Mouse (Mus musculus): ENCODE measurements at regions not wholly inside any gene's neighbourhood (a gene's known extent, or its start where the extent isn't known, plus 50 kb on each side); places are given as distances from the start of the nearest gene placed in this dataset.

DNA sequence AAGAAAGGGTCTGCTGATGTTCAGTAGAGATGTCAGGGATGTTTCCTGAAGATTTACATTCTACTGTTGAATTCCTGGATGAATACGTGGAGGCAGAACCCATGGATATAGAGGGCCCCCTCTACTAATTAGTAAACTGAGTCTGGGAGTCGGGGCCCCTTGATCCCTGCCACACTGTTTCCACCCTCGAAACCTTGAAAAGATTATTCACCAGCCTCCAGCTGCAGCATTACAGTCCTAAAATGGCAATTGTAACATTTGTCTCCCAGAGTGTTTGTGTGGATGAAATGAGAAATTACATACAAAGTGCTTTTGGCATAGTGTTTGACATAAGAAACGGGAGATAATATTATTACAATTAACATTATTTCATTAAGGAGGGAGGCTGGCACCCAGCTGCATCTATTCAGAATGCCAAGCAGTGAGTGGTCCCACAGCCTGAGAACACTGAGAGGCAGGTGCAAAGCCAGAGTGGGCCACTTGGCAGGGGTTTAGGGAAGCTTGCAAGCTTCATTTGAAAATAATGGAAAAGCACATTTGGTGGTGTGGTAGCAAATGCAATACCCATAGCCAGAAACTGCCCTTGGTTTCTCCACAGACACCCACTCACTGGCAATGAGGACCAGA lies 2490.9 kb upstream of the 5930422O12Rik start:
- ATAC-seq (ENCODE audit: low read depth): no peak
- Histone ChIP-seq H3K9me3 (ENCODE audit: control insufficient read depth, low read length) (no peaks in the 10 kb centered on the region), H3K9ac (replicated peaks; ENCODE audit: low read depth, low read length) (no peak overlapping the region), H3K27me3 (ENCODE audit: control insufficient read depth, insufficient read depth, low read length) (no peaks in the 10 kb centered on the region), H3K4me2 (ENCODE audit: low read depth, low read length) (no peak overlapping the region), H3K4me3 (ENCODE audit: low read depth, low read length) (no peak overlapping the region), H3K36me3 (ENCODE audit: control insufficient read depth, insufficient read depth, low read length) (no peaks in the 10 kb centered on the region), H3K4me1 (ENCODE audit: control insufficient read depth, insufficient read depth, low read length) (no peaks in the 10 kb centered on the region), H3K27ac (ENCODE audit: low read depth, low read length) (no peak overlapping the region)
- 80% methylated on average over 4 of the region's 4 CpGs for WGBS

DNA sequence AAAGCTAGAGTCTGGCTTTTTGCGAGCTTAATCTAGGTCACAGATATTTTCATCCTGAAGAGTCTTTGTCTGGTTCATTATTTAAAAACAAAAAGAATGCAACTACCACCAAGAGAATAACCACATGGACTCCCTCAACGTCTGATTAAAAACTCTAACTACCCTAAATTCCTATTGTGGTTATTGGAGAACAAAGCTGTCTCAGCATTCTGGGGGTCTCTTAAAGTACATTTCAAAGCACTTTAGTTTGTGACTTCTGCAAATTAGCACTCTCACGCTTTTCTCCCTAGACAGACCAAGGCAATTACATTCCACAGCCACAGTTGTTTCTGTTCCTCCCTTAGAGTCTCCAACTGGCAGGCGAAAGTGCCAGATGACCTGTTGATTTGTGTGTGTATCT lies 2487.6 kb upstream of the 5930422O12Rik start:
- Histone ChIP-seq H3K9ac (replicated peaks; ENCODE audit: low read depth, low read length) (no peak overlapping the region), H3K4me1 (ENCODE audit: control insufficient read depth, insufficient read depth, low read length) (no peaks in the 10 kb centered on the region), H3K36me3 (ENCODE audit: control insufficient read depth, insufficient read depth, low read length) (no peaks in the 10 kb centered on the region), H3K27ac (ENCODE audit: low read depth, low read length) (no peak overlapping the region), H3K4me2 (ENCODE audit: low read depth, low read length) (no peak overlapping the region), H3K27me3 (ENCODE audit: control insufficient read depth, insufficient read depth, low read length) (no peaks in the 10 kb centered on the region), H3K4me3 (ENCODE audit: low read depth, low read length) (no peak overlapping the region), H3K9me3 (ENCODE audit: control insufficient read depth, low read length) (no peaks in the 10 kb centered on the region)
- no peak for ATAC-seq (ENCODE audit: low read depth)
- WGBS: 18% methylated on average over 4 of the region's 4 CpGs

- H3K36me3 ChIP-seq (ENCODE audit: control insufficient read depth, insufficient read depth, low read length): no peaks in the 10 kb centered on the region
- H3K27ac ChIP-seq (ENCODE audit: low read depth, low read length): no peak overlapping the region
- H3K4me3 ChIP-seq (ENCODE audit: low read depth, low read length): no peak overlapping the region
- no peaks in the 10 kb centered on the region for H3K27me3 ChIP-seq (ENCODE audit: control insufficient read depth, insufficient read depth, low read length)
- no peak overlapping the region for H3K4me2 ChIP-seq (ENCODE audit: low read depth, low read length)
- H3K9me3 ChIP-seq (ENCODE audit: control insufficient read depth, low read length): no peaks in the 10 kb centered on the region
- H3K9ac ChIP-seq (replicated peaks; ENCODE audit: low read depth, low read length): no peak overlapping the region
- H3K4me1 ChIP-seq (ENCODE audit: control insufficient read depth, insufficient read depth, low read length): no peaks in the 10 kb centered on the region
- ATAC-seq (ENCODE audit: low read depth): no peak
- 87% methylated on average over 11 of the region's 11 CpGs for WGBS
Measured at GRCm38 (mm10) chr8:30941511-30942175, 2486.9 kb upstream of the 5930422O12Rik start.

DNA sequence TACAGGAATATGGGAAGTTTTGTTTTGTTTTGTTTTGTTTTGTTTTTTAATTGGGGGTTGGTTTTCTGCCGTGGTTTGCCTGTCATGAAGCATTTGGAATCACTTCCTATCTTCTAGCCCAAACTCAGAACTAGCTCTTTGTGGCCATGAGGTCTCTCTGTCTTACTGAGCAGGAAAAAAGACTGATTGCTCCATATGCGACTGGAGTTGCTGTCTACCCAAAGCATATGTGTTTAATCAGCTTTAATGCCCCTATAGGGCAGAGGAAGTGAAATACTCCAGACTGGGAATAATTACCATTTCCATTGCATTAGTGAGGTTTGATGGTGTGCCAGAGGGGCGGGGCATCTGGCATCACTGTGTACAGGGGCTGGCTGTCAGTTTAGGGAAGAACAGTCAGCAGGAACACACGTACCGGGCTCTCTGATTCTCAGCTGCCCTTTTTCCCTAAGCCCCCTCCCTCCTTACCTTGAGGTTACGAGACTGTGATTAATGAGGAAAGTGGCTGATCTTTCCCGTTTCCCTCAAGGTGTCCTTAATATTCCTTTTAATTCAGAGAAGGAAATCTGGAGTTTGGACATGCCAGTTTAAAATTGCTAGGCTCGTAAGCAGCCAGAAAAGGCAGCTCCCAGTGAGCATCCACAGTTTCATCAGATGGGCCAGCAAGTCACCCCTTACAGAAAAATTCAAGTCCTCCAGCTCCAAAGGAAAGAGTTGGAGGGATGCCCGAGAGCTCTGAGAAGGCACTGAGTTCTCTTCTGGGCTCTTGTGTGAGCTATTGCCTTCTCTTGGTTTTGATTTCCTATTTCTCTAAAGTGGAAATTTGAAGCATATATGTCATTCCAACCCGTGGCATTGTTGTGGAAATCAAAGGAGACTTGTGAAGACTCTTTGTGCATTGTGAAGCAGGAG lies 2482.1 kb upstream of the 5930422O12Rik start:
- Histone ChIP-seq H3K36me3 (ENCODE audit: control insufficient read depth, insufficient read depth, low read length) (no peaks in the 10 kb centered on the region), H3K4me1 (ENCODE audit: control insufficient read depth, insufficient read depth, low read length) (no peaks in the 10 kb centered on the region), H3K27me3 (ENCODE audit: control insufficient read depth, insufficient read depth, low read length) (no peaks in the 10 kb centered on the region), H3K4me3 (ENCODE audit: low read depth, low read length) (no peak overlapping the region), H3K27ac (ENCODE audit: low read depth, low read length) (no peak overlapping the region), H3K4me2 (ENCODE audit: low read depth, low read length) (no peak overlapping the region), H3K9me3 (ENCODE audit: control insufficient read depth, low read length) (no peaks in the 10 kb centered on the region), H3K9ac (replicated peaks; ENCODE audit: low read depth, low read length) (no peak overlapping the region)
- ATAC-seq (ENCODE audit: low read depth): peak; percentile 76
- WGBS: 72% methylated on average over 10 of the region's 10 CpGs

DNA sequence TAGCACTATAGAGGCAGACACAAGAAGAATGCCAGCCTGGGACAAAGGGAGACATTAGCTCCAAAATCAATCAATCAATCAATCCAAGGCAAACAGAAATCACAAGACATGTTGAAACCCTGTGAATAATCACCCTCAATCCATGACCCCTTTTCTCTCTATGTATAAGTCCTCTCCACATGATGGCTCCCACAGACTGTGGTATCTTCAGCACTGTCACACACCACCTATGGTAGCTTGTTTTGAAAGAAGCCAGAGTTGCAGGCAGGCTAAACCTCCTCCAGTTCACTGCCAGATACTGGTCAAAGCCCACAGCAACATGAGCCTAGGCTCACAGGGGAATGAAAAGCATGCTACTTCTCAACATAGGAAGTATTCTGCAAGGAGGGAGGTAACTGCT lies 2475.7 kb upstream of the 5930422O12Rik start:
- H3K4me2 ChIP-seq (ENCODE audit: low read depth, low read length): no peak overlapping the region
- no peaks in the 10 kb centered on the region for H3K4me1 ChIP-seq (ENCODE audit: control insufficient read depth, insufficient read depth, low read length)
- H3K9ac ChIP-seq (replicated peaks; ENCODE audit: low read depth, low read length): no peak overlapping the region
- no peaks in the 10 kb centered on the region for H3K36me3 ChIP-seq (ENCODE audit: control insufficient read depth, insufficient read depth, low read length)
- no peak overlapping the region for H3K4me3 ChIP-seq (ENCODE audit: low read depth, low read length)
- no peak for ATAC-seq (ENCODE audit: low read depth)
- no peak overlapping the region for H3K27ac ChIP-seq (ENCODE audit: low read depth, low read length)
- H3K27me3 ChIP-seq (ENCODE audit: control insufficient read depth, insufficient read depth, low read length): no peaks in the 10 kb centered on the region
- no peaks in the 10 kb centered on the region for H3K9me3 ChIP-seq (ENCODE audit: control insufficient read depth, low read length)

DNA sequence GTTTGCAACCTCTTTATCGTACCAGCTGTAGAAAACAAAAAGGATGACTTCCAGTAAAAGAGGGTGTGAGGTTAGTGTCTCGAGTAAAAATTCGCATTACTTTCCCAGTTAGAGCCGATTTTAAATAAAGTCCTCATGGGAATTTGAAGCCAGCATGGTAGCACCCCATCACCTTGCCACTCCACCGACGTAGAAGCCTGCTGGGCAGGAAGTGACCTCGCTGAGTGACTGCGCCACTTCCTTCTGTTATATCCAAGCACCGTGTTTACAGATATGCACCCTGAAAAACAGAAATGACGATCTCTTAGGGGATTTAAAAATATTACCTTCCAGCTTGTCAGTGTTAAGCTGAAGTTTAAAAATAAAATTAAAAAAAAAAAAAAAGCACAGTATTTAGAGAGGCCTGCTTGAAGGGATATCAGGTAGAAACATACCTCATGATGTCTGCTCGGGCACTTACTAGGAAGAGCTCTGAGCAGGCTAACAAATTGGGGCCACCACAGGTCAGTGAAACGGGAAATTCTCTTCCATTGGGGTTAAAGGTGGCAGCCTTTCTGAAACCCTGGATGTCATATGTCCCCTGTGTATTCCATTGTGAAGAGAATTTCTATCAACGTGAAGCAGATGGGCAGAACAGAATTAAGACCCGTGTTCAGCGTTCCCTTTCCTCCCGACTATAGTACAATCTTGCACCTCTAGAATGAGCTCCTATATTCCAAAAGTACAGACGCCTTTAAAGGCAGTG lies 2468.9 kb upstream of the 5930422O12Rik start:
- Histone ChIP-seq H3K27ac (ENCODE audit: low read depth, low read length) (no peak overlapping the region), H3K27me3 (ENCODE audit: control insufficient read depth, insufficient read depth, low read length) (no peaks in the 10 kb centered on the region), H3K4me3 (ENCODE audit: low read depth, low read length) (no peak overlapping the region), H3K9me3 (ENCODE audit: control insufficient read depth, low read length) (no peaks in the 10 kb centered on the region), H3K4me1 (ENCODE audit: control insufficient read depth, insufficient read depth, low read length) (peaks cover 7% of the 10 kb centered on the region; the same call in 1 of the 2 replicates), H3K36me3 (ENCODE audit: control insufficient read depth, insufficient read depth, low read length) (no peaks in the 10 kb centered on the region), H3K4me2 (ENCODE audit: low read depth, low read length) (peak overlapping the region; percentile 31; the same call in 1 of the 2 replicates), H3K9ac (replicated peaks; ENCODE audit: low read depth, low read length) (0 out of 2 replicates have a peak overlapping the region, but pooled peaks have one; percentile 16)
- 52% methylated on average over 17 of the region's 17 CpGs for WGBS
- no peak for ATAC-seq (ENCODE audit: low read depth)

DNA sequence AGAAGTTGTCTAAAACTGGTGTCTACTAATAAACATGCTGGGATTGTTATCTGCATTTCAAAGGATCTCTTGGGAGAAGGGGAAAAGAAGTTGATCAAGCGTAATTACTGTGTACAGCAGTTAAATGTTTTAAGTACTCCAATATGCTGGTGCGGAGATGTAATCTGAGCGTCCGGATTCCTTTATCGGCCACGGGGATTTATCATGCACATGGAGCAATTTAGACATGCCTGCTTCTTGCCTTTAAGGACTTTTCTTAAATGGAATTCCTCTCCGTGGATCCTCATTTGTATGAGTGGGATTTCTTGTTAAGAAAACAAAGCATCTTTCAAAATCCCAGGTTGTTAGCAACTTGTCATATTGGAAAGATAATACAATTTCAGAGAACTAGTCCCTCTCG lies 2468.0 kb upstream of the 5930422O12Rik start:
- H3K4me1 ChIP-seq (ENCODE audit: control insufficient read depth, insufficient read depth, low read length): peaks cover 7% of the 10 kb centered on the region; the same call in 1 of the 2 replicates
- no peak overlapping the region for H3K27ac ChIP-seq (ENCODE audit: low read depth, low read length)
- H3K4me3 ChIP-seq (ENCODE audit: low read depth, low read length): no peak overlapping the region
- H3K9ac ChIP-seq (replicated peaks; ENCODE audit: low read depth, low read length): no peak overlapping the region
- no peaks in the 10 kb centered on the region for H3K27me3 ChIP-seq (ENCODE audit: control insufficient read depth, insufficient read depth, low read length)
- no peak overlapping the region for H3K4me2 ChIP-seq (ENCODE audit: low read depth, low read length)
- ATAC-seq (ENCODE audit: low read depth): no peak
- H3K9me3 ChIP-seq (ENCODE audit: control insufficient read depth, low read length): no peaks in the 10 kb centered on the region
- WGBS: 61% methylated on average over 8 of the region's 8 CpGs
- no peaks in the 10 kb centered on the region for H3K36me3 ChIP-seq (ENCODE audit: control insufficient read depth, insufficient read depth, low read length)

GRCm38 (mm10) chr8:30962207-30962606 lies 2466.3 kb upstream of the 5930422O12Rik start:
- H3K4me3 ChIP-seq (ENCODE audit: low read depth, low read length): no peak overlapping the region
- H3K27me3 ChIP-seq (ENCODE audit: control insufficient read depth, insufficient read depth, low read length): no peaks in the 10 kb centered on the region
- ATAC-seq (ENCODE audit: low read depth): no peak
- no peaks in the 10 kb centered on the region for H3K36me3 ChIP-seq (ENCODE audit: control insufficient read depth, insufficient read depth, low read length)
- H3K9me3 ChIP-seq (ENCODE audit: control insufficient read depth, low read length): no peaks in the 10 kb centered on the region
- H3K27ac ChIP-seq (ENCODE audit: low read depth, low read length): no peak overlapping the region
- 81% methylated on average over 3 of the region's 3 CpGs for WGBS
- no peak overlapping the region for H3K4me2 ChIP-seq (ENCODE audit: low read depth, low read length)
- peaks cover 7% of the 10 kb centered on the region; the same call in 1 of the 2 replicates for H3K4me1 ChIP-seq (ENCODE audit: control insufficient read depth, insufficient read depth, low read length)
- H3K9ac ChIP-seq (replicated peaks; ENCODE audit: low read depth, low read length): no peak overlapping the region

Measured in neural tube, embryonic 14.5 days (tissue).